Comparison of ENCODE assay signal across 16 mouse cellular contexts in the genomic region with DNA sequence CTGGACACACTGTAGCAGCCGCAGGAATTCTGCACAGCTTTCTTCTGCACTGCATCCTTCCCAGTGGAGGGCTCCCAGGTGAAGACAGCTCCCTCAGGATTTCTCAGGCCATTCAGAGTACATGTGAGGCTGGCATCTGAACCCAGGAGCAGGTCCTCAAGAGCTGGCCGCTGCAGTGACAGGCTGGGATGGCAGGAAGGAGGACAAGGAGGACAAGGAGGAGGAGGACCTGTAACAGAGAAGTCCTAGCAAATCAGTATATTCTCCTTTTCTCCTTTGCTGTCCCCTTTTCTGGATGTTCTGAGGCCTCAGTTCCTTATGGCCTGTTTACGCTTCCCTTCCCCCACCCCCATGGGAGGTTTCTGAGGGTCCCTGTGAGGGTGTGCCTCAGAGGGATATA.
"Had no signal": no experiment of that assay in that cellular context is flagged by ENCODE, and none has a peak within 500 bp of the region (broad histone marks: within the 10 kb centered on the region; RNA-seq: fewer than 3 reads in every experiment).

No protein-coding gene starts in this region.

- H3K9ac ChIP-seq: neural tube, embryonic 13.5 days; neural tube, embryonic 15.5 days; stomach, embryonic 15.5 days had no signal

- H3K27me3 ChIP-seq: neural tube, embryonic 13.5 days; neural tube, embryonic 15.5 days; stomach, embryonic 15.5 days had no signal

- H3K36me3 ChIP-seq: neural tube, embryonic 13.5 days; neural tube, embryonic 15.5 days; stomach, embryonic 15.5 days had no signal

- H3K4me1 ChIP-seq: neural tube, embryonic 13.5 days; neural tube, embryonic 15.5 days; stomach, embryonic 15.5 days had no signal

- H3K9me3 ChIP-seq: neural tube, embryonic 13.5 days; neural tube, embryonic 15.5 days; stomach, embryonic 15.5 days had no signal

- DNase-seq: retina, postnatal 1 day; right cerebral cortex, adult 18-20 months; right cerebral cortex, postnatal 14 days; right cerebral cortex, postnatal 25 days; right cerebral cortex, postnatal 4 days; spleen, adult 18-20 months; thymus, adult 18-20 months; thymus, adult 2 months; thymus, postnatal 14 days; thymus, postnatal 25 days; thymus, postnatal 36 days; thymus, postnatal 4 days had no signal

- H3K27ac ChIP-seq: neural tube, embryonic 13.5 days; neural tube, embryonic 15.5 days; stomach, embryonic 15.5 days; stomach, postnatal 0 days had no signal

- H3K4me3 ChIP-seq: neural tube, embryonic 13.5 days; neural tube, embryonic 15.5 days; stomach, embryonic 15.5 days had no signal

- H3K4me2 ChIP-seq: neural tube, embryonic 13.5 days; neural tube, embryonic 15.5 days; stomach, embryonic 15.5 days had no signal
